Mouse (Mus musculus) cerebellum, postnatal 10 days (tissue): ENCODE data around the gene Cd72.
A peak's percentile ranks its signal among the peaks of the same experiment; 100 is the strongest.
"Not testable (repeated sequence)": the region's sequence is repeated elsewhere in the genome, so short reads cannot be mapped to it uniquely, and the experiment has no call there.

Experiments used
- DNase-seq, 2 experiments: peaks; one replicate each; pipeline ENCODE4 v3.0.0; 2021; ENCODE audit warnings: mixed read lengths in 2 of 2

Cd72 gene

GRCm38 (mm10) chr4:43454041-43454836 lies at the start of gene Cd72:
Gene Cd72, minus strand, starts transcription at chr4:43454628.
- peak; percentile 46 to 56 for DNase-seq

- DNase-seq, result no peak
Measured at GRCm38 (mm10) chr4:43503506-43503905, 49.1 kb upstream of the Cd72 start.

GRCm38 (mm10) chr4:43503041-43503440 lies 48.6 kb upstream of the Cd72 start:
- DNase-seq, result no peak

- peak; percentile 88 to 91 for DNase-seq
Measured at GRCm38 (mm10) chr4:43499407-43500333, 45.2 kb upstream of the Cd72 start, which contains the start of gene Arhgef39. Gene Arhgef39, minus strand, starts transcription at chr4:43499695.

GRCm38 (mm10) chr4:43498983-43499382 lies 44.6 kb upstream of the Cd72 start:
- peak; percentile 71 to 72 for DNase-seq

- DNase-seq, result no peak
Measured at GRCm38 (mm10) chr4:43497946-43498345, 43.5 kb upstream of the Cd72 start.

GRCm38 (mm10) chr4:43497405-43497804 lies 43.0 kb upstream of the Cd72 start:
- no peak for DNase-seq

- DNase-seq, result no peak
Measured at GRCm38 (mm10) chr4:43496587-43496986, 42.2 kb upstream of the Cd72 start.

- DNase-seq, result peak; percentile 17 to 31
Measured at GRCm38 (mm10) chr4:43493846-43494240, 39.4 kb upstream of the Cd72 start.

GRCm38 (mm10) chr4:43493186-43493845 lies 38.9 kb upstream of the Cd72 start:
- peak; percentile 99 for DNase-seq

GRCm38 (mm10) chr4:43492821-43493185 lies 38.4 kb upstream of the Cd72 start, which contains the start of gene Ccdc107:
Gene Ccdc107, plus strand, starts transcription at chr4:43492900.
- peak; percentile 91 to 97 for DNase-seq

GRCm38 (mm10) chr4:43492101-43492820 lies 37.8 kb upstream of the Cd72 start:
- DNase-seq, result peak in 1 of 2 experiments; percentile 23

- no peak for DNase-seq
Measured at GRCm38 (mm10) chr4:43490801-43491200, 36.4 kb upstream of the Cd72 start.

- DNase-seq, result no peak
Measured at GRCm38 (mm10) chr4:43489611-43490010, 35.2 kb upstream of the Cd72 start.

GRCm38 (mm10) chr4:43485666-43486065 lies 31.2 kb upstream of the Cd72 start:
- not testable (repeated sequence) for DNase-seq

GRCm38 (mm10) chr4:43483535-43484091 lies 29.2 kb upstream of the Cd72 start, which contains the start of gene Sit1:
Gene Sit1, minus strand, starts transcription at chr4:43483734.
- DNase-seq, result no peak

- DNase-seq, result peak; percentile 64 to 73
Measured at GRCm38 (mm10) chr4:43482591-43482990, 28.2 kb upstream of the Cd72 start.

- no peak for DNase-seq
Measured at GRCm38 (mm10) chr4:43481894-43482456, 27.5 kb upstream of the Cd72 start.

- no peak for DNase-seq
Measured at GRCm38 (mm10) chr4:43480985-43481384, 26.6 kb upstream of the Cd72 start.

- peak; percentile 84 to 86 for DNase-seq
Measured at GRCm38 (mm10) chr4:43478906-43479832, 24.7 kb upstream of the Cd72 start.
